Mouse (Mus musculus) gastrocnemius, adult 2 months (tissue): ENCODE data around the gene Prr15l. TPM values are rescaled to one million over a fixed set of nuclear protein-coding genes. Genes with fewer than 3 reads are reported as not detected.

Source experiments
- DNase-seq: peaks from one replicate; pipeline ENCODE4 v3.0.0; 2022
- H3K27ac ChIP-seq: fragments of 200-600 bp; 2 replicates; pipeline ENCODE4 v1.8.1; 2022; ENCODE audit warnings: mild to moderate bottlenecking
- H3K4me3 ChIP-seq: fragments of 200-600 bp; 2 replicates; pipeline ENCODE4 v1.8.1; 2022; ENCODE audit warnings: mild to moderate bottlenecking, moderate library complexity
- CTCF ChIP-seq: fragments of 200-600 bp; IDR thresholded peaks from 2 replicates; pipeline ENCODE4 v1.8.1; 2022; ENCODE audit warnings: antibody characterized with exemption, mild to moderate bottlenecking, moderate library complexity
- intact Hi-C: fragments of 180-260 bp; cut with DNase I; formaldehyde crosslinking; loops from one replicate; pipeline ENCODE4 v1.15.1; 2025
- total RNA-seq, 2 experiments: library from RNA; stranded (reverse); gene quantifications; 2 replicates each; pipeline ENCODE4 v1.2.3; 2021

Gene Prr15l
- total RNA-seq, 2 experiments from 2014 or later: not detected

GRCm38 (mm10) chr11:96975511-96976378 lies 47.8 kb downstream of the Prr15l start:
- intact Hi-C loops: no loop called here
- peak overlapping the region; percentile 98 for H3K27ac ChIP-seq
- no peak for DNase-seq
- H3K4me3 ChIP-seq: peak overlapping the region; percentile 98
- TF ChIP-seq CTCF: no peak

GRCm38 (mm10) chr11:96976379-96976687 lies 48.4 kb downstream of the Prr15l start:
- no peak for TF ChIP-seq CTCF
- H3K4me3 ChIP-seq: peak overlapping the region; percentile 98
- DNase-seq: no peak
- intact Hi-C loops: no loop called here
- peak overlapping the region; percentile 98 for H3K27ac ChIP-seq

GRCm38 (mm10) chr11:96976911-96977591 lies 49.1 kb downstream of the Prr15l start:
- intact Hi-C loops: no loop called here
- peak; percentile 23 for TF ChIP-seq CTCF
- DNase-seq: peak; percentile 96
- H3K4me3 ChIP-seq: peak overlapping the region; percentile 98
- peak overlapping the region; percentile 98 for H3K27ac ChIP-seq

GRCm38 (mm10) chr11:96977606-96978400 lies 49.9 kb downstream of the Prr15l start:
- Histone ChIP-seq H3K27ac (peak overlapping the region; percentile 98), H3K4me3 (peak overlapping the region; percentile 98)
- peak; percentile 99 for DNase-seq
- no peak for TF ChIP-seq CTCF
- intact Hi-C loops: no loop called here

- intact Hi-C loops: no loop called here
- no peak for DNase-seq
- peak overlapping the region; percentile 97 for H3K27ac ChIP-seq
- no peak for TF ChIP-seq CTCF
- peak overlapping the region; percentile 80 for H3K4me3 ChIP-seq
These were observed 50.7 kb downstream of the Prr15l start for GRCm38 (mm10) chr11:96978401-96979246.

- no peak for TF ChIP-seq CTCF
- no peak for DNase-seq
- Histone ChIP-seq H3K27ac (no peak overlapping the region), H3K4me3 (no peak overlapping the region)
- intact Hi-C loops: no loop called here
These were observed 51.4 kb downstream of the Prr15l start for GRCm38 (mm10) chr11:96979329-96979728.

GRCm38 (mm10) chr11:96980021-96980420 lies 52.1 kb downstream of the Prr15l start:
- TF ChIP-seq CTCF: no peak
- Histone ChIP-seq H3K27ac (no peak overlapping the region), H3K4me3 (no peak overlapping the region)
- intact Hi-C loops: no loop called here
- no peak for DNase-seq

- H3K27ac ChIP-seq: no peak overlapping the region
- no peak for DNase-seq
- no peak overlapping the region for H3K4me3 ChIP-seq
- no peak for TF ChIP-seq CTCF
- intact Hi-C loops: no loop called here
These were observed 53.6 kb downstream of the Prr15l start for GRCm38 (mm10) chr11:96981461-96981860.

- Histone ChIP-seq H3K4me3 (no peak overlapping the region), H3K27ac (no peak overlapping the region)
- peak; percentile 82 for DNase-seq
- TF ChIP-seq CTCF: peak; percentile 92
- intact Hi-C loops: loop anchor here (1.0 kb wide), 1 partner anchor 44 kb away; no protein-coding TSS in a partner anchor
These were observed 54.5 kb downstream of the Prr15l start for GRCm38 (mm10) chr11:96982355-96982754.

GRCm38 (mm10) chr11:96982859-96983258 lies 55.0 kb downstream of the Prr15l start, which contains the start of gene Sp2:
Gene Sp2 (minus strand): TSS chr11:96982959.
- H3K27ac ChIP-seq: no peak within 1 kb of the TSS
- H3K4me3 ChIP-seq: no peak within 1 kb of the TSS
- no peak for TF ChIP-seq CTCF
- DNase-seq: no peak
- intact Hi-C loops: loop anchor here (1.0 kb wide), 1 partner anchor 43 kb away; no protein-coding TSS in a partner anchor

- intact Hi-C loops: loop anchor here (2.0 kb wide), 1 partner anchor 98 kb away; no protein-coding TSS in a partner anchor
- no peak for TF ChIP-seq CTCF
- H3K27ac ChIP-seq: no peak overlapping the region
- H3K4me3 ChIP-seq: no peak overlapping the region
- DNase-seq: no peak
These were observed 57.0 kb downstream of the Prr15l start for GRCm38 (mm10) chr11:96984903-96985302.

GRCm38 (mm10) chr11:96986463-96986862 lies 58.6 kb downstream of the Prr15l start:
- TF ChIP-seq CTCF: no peak
- Histone ChIP-seq H3K27ac (no peak overlapping the region), H3K4me3 (no peak overlapping the region)
- no peak for DNase-seq
- intact Hi-C loops: no loop called here

Other genes starting within 250 kb of the Prr15l start
- 10 to 100 TPM; 11.1 to 13.6 TPM for gene Snx11, start 150.5 kb upstream of the Prr15l start, total RNA-seq
- gene Cbx1, start 139.0 kb upstream of the Prr15l start, total RNA-seq: 10 to 100 TPM; 35.0 to 42.0 TPM
- 100 to 1,000 TPM; 395 to 484 TPM for gene Nfe2l1, start 98.1 kb upstream of the Prr15l start, total RNA-seq
- gene Copz2, start 78.2 kb upstream of the Prr15l start, total RNA-seq: 10 to 100 TPM; 21.4 to 31.0 TPM
- 10 to 100 TPM; 21.5 to 24.0 TPM for gene Cdk5rap3, start 11.6 kb upstream of the Prr15l start, total RNA-seq
- 1 to 10 TPM; 7.4 to 8.2 TPM for gene Pnpo, start 15.9 kb downstream of the Prr15l start, total RNA-seq
- gene Sp2, start 54.9 kb downstream of the Prr15l start, total RNA-seq: 10 to 100 TPM; 10.4 to 11.0 TPM
- gene Sp6, start 85.3 kb downstream of the Prr15l start, total RNA-seq: under 1 TPM in 1 of 2 experiments, not detected in 1; 0.10 TPM
- gene Scrn2, start 101.8 kb downstream of the Prr15l start, total RNA-seq: 10 to 100 TPM; 10.4 to 11.4 TPM
- not detected for gene Lrrc46, start 113.3 kb downstream of the Prr15l start, total RNA-seq
- 10 to 100 TPM; 36.9 to 50.7 TPM for gene Mrpl10, start 113.5 kb downstream of the Prr15l start, total RNA-seq
- 1 to 10 TPM; 2.2 to 4.3 TPM for gene Osbpl7, start 122.5 kb downstream of the Prr15l start, total RNA-seq
- gene Tbx21, start 187.2 kb downstream of the Prr15l start, total RNA-seq: under 1 TPM; 0.17 to 0.48 TPM
- 1 to 10 TPM; 4.0 to 6.1 TPM for gene Tbkbp1, start 223.4 kb downstream of the Prr15l start, total RNA-seq